23 mouse cellular contexts compared by ENCODE assay signal in genomic region chr16:34568831-34569230, GRCm38 (mm10).
"Had no signal": no experiment of that assay in that cellular context is flagged by ENCODE, and none has a peak within 500 bp of the region (broad histone marks: within the 10 kb centered on the region; RNA-seq: fewer than 3 reads in every experiment).

No protein-coding gene starts in this region.

- H3K9ac ChIP-seq: limb, embryonic 12.5 days; limb, embryonic 15.5 days; liver, embryonic 12.5 days; liver, embryonic 15.5 days; midbrain, embryonic 15.5 days; neural tube, embryonic 13.5 days had no signal

- H3K27ac ChIP-seq: limb, embryonic 12.5 days; limb, embryonic 15.5 days; liver, embryonic 12.5 days; liver, embryonic 15.5 days; midbrain, embryonic 15.5 days; neural tube, embryonic 13.5 days had no signal

- H3K4me3 ChIP-seq: limb, embryonic 12.5 days; limb, embryonic 15.5 days; liver, embryonic 12.5 days; liver, embryonic 15.5 days; midbrain, embryonic 15.5 days; myocyte; neural tube, embryonic 13.5 days had no signal

- H3K27me3 ChIP-seq: midbrain, embryonic 15.5 days; neural tube, embryonic 13.5 days had no signal

- H3K4me2 ChIP-seq: limb, embryonic 12.5 days; limb, embryonic 15.5 days; liver, embryonic 12.5 days; liver, embryonic 15.5 days; midbrain, embryonic 11.5 days; midbrain, embryonic 15.5 days; neural tube, embryonic 13.5 days had no signal

- DNase-seq: kidney, adult 18-20 months; kidney, adult 9 months; kidney, postnatal 14 days; kidney, postnatal 4 days; layer of hippocampus, postnatal 36 days; left cerebral cortex, postnatal 4 days; lung, adult 2 months; lung, postnatal 14 days; lung, postnatal 4 days; retina, postnatal 1 day; thymus, adult 2 months; thymus, postnatal 14 days; thymus, postnatal 4 days had no signal

- H3K9me3 ChIP-seq: limb, embryonic 12.5 days; limb, embryonic 15.5 days; liver, embryonic 12.5 days; liver, embryonic 15.5 days; midbrain, embryonic 15.5 days; neural tube, embryonic 13.5 days had no signal

- ATAC-seq: inflammation-experienced regulatory T-cells, adult 6 months; intestine, embryonic 16.5 days; liver, embryonic 12.5 days; midbrain, embryonic 15.5 days had no signal

- H3K36me3 ChIP-seq: limb, embryonic 12.5 days; limb, embryonic 15.5 days; liver, embryonic 12.5 days; liver, embryonic 15.5 days; midbrain, embryonic 15.5 days; neural tube, embryonic 13.5 days had no signal
